Mouse (Mus musculus): Measurements from ENCODE around the gene Dtx4. TPM values are rescaled to one million over a fixed set of nuclear protein-coding genes. Genes with fewer than 3 reads are reported as not detected.
"Not testable (repeated sequence)": the region's sequence is repeated elsewhere in the genome, so short reads cannot be mapped to it uniquely, and the experiment has no call there.

The Dtx4 gene
- 23.5 and 50.1 TPM in 2 replicates for polyA plus RNA-seq (2012; rRNA removed)

DNA sequence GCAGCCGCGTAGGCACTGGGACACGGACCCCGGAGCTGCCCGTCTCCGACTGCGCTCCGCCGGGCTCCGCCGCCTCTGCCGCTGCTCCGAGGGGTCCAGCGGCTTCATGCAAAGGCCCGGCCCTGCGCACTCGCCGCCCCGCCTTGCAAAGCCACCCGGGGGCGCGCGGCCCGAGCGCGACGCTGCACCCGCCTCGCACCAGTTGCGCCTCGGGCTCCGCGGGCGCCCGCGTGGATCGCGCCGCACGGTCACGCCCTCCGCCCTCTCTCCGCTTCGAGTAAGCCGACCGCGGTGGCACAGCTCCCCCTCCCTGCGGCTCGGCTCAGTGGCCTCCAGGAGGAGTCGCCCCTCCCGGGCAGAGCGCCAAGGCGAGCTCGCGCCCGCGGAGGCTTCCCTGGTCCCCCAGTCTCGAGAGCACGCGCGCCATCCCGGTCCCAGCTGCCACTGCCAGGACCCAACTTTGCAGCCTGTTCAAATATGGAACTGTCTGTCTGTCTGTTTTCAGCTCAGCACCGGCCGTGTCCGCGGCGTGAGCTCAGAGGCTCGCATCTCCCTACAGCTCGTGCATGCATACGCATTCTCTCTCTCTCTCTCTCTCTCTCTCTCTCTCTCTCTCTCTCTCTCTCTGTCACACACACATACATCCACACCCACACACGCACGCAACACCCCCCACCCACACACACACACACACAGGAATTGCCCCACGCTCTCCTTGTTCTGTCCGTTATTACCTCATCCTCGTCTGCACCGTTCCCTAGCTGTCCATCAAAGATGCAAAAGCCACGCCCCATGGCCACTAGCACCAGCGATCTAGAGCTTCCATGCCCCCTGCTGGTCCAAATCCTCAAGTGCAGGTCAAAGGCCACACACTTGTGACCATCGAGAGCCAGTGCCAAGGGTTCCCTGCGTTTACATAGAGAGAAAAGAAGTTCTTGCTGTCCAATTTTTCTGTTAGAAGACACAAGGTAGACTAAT, at the start of gene Dtx4:
TSS of gene Dtx4 (minus strand) at position 85 of the 978 bp plus-strand sequence.
- DNase-seq (ENCODE audit: low read depth), result peak; percentile 96
- TF ChIP-seq POLR2A (IDR thresholded peaks at IDR 0.05; ENCODE audit: borderline replicate concordance, extremely low read depth, insufficient read depth, insufficient read length, poor library complexity, severe bottlenecking) (peak; percentile 30), CTCF (IDR thresholded peaks at IDR 0.05; ENCODE audit: borderline replicate concordance, extremely low read depth, insufficient read depth, insufficient read length) (peak; percentile 92)

DNA sequence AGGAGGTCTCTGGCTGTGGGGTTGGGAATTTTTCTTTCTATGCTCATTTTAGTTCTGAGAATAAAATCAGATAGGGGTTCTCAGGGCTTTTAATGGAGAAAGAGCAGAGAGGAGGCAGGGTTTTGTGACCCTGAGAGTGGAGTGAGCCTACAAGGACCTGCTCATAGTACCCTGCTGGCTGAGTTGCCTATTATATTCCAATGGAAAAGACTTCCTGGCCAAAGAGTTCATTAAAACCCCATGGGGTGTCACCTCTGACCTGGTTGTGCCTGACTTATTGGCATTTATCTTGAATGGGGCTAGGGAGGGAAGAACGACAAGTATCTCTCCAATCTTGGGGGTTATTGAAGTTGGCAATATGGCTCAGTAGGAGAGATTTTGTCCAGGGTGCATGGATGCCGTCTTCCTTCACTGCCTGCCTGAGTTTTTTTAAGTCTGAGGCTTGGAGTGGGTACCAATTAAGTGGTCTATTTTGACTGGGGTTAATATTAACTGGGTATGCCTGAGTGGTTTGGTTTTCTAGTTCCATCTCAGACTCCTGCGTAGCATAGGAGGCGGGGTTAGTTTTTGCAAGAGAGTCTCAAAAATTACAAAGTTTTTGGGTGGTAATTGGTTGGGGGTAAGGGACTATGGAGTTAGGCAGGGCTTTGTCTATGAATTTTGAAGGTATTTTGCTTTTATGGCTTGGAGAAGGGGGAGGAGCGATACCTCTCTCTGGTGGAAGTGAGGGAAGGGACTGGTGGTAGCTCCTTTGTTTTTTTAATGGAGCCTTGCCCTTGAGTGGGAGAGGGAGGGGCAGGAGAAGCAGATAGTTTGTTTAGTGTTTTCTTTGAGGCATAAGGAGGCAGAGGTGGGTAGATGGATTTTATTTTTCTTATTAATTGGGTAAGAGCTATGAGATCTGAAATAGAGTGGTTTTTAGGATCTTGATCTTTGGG, 49.0 kb upstream of the Dtx4 start:
- no peak for DNase-seq (ENCODE audit: low read depth)
- no peak for TF ChIP-seq POLR2A (IDR thresholded peaks at IDR 0.05; ENCODE audit: borderline replicate concordance, extremely low read depth, insufficient read depth, insufficient read length, poor library complexity, severe bottlenecking)
- TF ChIP-seq CTCF (IDR thresholded peaks at IDR 0.05; ENCODE audit: borderline replicate concordance, extremely low read depth, insufficient read depth, insufficient read length), result no peak

DNA sequence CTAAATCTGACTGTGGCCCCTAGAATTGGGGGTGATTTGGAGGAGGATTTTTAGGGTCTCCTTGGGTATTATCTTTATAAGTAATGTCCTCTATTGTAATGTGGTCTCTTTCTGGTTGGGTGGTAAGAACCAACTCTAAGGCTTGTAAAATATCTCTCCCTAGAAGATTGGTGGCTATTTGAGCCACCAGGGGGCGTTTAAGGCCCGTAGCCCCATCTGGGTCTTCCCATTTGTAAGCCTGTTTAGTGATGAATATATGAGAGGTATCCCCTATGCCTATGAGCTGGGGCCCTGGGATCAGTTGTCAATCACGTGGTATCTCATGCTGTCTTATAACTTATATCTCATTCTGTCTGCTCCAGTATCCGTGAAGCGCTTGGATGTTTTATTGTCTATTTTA, 47.9 kb upstream of the Dtx4 start:
- DNase-seq (ENCODE audit: low read depth), result peak; percentile 4
- TF ChIP-seq POLR2A (IDR thresholded peaks at IDR 0.05; ENCODE audit: borderline replicate concordance, extremely low read depth, insufficient read depth, insufficient read length, poor library complexity, severe bottlenecking) (no peak), CTCF (IDR thresholded peaks at IDR 0.05; ENCODE audit: borderline replicate concordance, extremely low read depth, insufficient read depth, insufficient read length) (peak; percentile 24; the same call in 1 of the 2 replicates)

DNA sequence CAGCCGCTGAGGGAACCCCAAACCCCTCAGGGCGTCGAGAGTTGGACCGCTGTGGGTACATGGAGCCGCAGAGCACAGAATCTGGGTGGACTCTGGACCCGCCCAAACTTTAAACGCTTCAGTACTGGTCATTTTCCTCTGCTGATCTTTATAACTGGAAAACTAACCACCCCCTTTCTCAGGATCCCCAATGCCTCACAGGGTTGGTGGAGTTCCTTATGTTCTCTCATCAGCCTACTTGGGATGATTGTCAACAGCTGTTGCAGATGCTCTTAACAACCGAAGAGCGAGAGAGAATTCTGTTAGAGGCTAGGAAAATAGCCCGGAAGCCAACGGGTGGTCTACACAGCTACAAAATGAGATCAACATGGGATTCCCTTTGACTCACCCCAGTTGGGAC, 44.2 kb upstream of the Dtx4 start, which contains the start of gene Fam111a:
TSS of gene Fam111a (plus strand) at position 301 of the 400 bp plus-strand sequence.
- not testable (repeated sequence) for DNase-seq (ENCODE audit: low read depth)

DNA sequence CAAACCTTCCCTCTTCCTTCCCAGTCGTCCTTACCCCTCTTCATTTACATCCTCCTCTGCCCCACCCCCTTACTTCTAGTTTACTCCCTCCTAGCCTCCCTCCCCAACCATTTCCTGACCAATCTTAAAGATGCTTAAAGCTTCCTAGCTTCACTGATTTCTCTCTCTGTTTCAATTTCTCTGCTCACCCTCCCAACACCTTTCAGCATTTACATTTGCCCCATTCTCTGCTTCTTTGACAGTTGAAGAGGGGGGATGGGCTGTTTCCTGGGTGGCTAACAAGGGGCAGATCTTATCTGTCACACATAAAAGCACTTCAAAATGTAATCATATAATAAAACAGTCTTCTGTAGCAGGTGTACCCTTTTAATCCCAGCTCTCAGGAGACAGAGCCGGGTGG, 40.4 kb upstream of the Dtx4 start:
- TF ChIP-seq CTCF (IDR thresholded peaks at IDR 0.05; ENCODE audit: borderline replicate concordance, extremely low read depth, insufficient read depth, insufficient read length), result no peak
- TF ChIP-seq POLR2A (IDR thresholded peaks at IDR 0.05; ENCODE audit: borderline replicate concordance, extremely low read depth, insufficient read depth, insufficient read length, poor library complexity, severe bottlenecking), result no peak
- DNase-seq (ENCODE audit: low read depth), result no peak

DNA sequence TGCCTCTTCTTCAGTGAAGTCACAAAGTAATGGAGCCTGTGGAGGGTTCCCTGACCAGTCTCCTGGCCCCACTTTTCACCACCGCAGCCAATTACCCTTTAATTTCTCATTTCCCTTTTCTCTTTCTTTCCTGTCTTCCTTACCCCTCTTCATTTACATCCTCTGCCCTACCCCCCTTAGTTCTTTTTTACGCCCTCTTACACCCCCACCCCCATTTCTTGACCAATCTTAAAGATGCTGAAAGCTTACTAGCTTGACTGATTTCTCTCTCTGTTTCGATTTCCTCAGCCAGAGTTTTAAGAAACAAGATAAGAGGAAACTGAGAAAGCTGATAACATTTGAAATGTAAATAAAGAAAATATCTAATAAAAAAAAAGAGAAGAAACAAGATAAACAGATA, 39.5 kb upstream of the Dtx4 start:
- DNase-seq (ENCODE audit: low read depth), result no peak
- TF ChIP-seq POLR2A (IDR thresholded peaks at IDR 0.05; ENCODE audit: borderline replicate concordance, extremely low read depth, insufficient read depth, insufficient read length, poor library complexity, severe bottlenecking), result no peak
- TF ChIP-seq CTCF (IDR thresholded peaks at IDR 0.05; ENCODE audit: borderline replicate concordance, extremely low read depth, insufficient read depth, insufficient read length), result no peak

DNA sequence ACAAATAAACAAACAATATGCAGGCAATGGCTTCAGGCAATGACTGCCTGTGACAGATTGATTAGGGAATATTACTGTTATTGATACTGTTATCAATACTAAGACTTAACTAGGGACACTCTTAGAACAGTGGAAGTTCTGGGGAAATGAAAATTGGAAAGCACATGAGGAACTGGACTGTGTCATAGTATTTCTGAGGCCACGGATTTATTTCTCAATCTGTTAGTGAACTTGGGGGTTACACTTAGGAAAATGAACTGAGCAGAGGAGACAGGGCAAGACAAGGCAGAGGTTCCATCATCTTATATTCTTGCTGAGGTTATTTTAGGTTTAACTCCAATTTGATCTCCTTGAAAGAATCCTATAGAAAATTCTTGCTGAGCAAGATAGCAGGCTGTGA, 38.7 kb upstream of the Dtx4 start:
- no peak for DNase-seq (ENCODE audit: low read depth)
- TF ChIP-seq POLR2A (IDR thresholded peaks at IDR 0.05; ENCODE audit: borderline replicate concordance, extremely low read depth, insufficient read depth, insufficient read length, poor library complexity, severe bottlenecking) (no peak), CTCF (IDR thresholded peaks at IDR 0.05; ENCODE audit: borderline replicate concordance, extremely low read depth, insufficient read depth, insufficient read length) (no peak)

DNA sequence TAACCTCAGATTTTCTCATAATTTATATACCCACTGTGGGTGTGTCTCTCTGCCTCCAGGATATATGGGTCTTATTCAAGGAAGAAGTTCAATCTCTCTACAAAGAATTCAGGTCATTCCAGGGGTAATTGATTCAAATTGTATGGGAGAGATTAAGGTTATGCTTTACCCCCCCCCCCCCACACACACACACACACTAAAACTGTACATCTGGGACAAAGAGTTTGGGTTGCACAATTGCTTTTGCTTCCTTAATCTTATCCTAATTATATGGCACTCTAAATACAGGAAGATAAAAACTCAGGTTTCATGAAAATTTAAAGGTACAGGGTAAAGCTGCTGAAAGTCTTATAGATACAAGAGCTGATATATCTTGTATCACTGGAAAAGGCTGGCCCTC, 35.9 kb upstream of the Dtx4 start:
- DNase-seq (ENCODE audit: low read depth), result no peak
- no peak for TF ChIP-seq CTCF (IDR thresholded peaks at IDR 0.05; ENCODE audit: borderline replicate concordance, extremely low read depth, insufficient read depth, insufficient read length)
- TF ChIP-seq POLR2A (IDR thresholded peaks at IDR 0.05; ENCODE audit: borderline replicate concordance, extremely low read depth, insufficient read depth, insufficient read length, poor library complexity, severe bottlenecking), result no peak

DNA sequence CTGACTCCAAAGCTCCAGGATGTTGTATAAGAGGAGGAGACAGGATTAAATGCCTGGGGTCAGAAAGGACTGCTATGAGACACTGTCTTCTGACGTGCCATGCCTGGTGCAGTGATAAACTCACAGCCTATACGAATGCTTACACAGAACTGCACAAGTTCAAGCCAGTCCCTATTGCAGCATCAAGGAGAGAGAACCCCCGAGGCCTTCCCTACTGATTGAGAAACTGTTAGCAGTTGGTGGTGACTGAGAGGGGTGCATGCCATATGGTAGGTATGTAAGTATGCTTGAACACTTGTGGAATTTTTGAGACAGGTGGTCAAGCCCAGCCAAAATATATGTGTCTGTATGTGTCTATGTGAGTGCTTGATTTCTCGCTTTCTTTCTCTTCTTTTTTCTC, 22.1 kb upstream of the Dtx4 start:
- no peak for DNase-seq (ENCODE audit: low read depth)
- TF ChIP-seq POLR2A (IDR thresholded peaks at IDR 0.05; ENCODE audit: borderline replicate concordance, extremely low read depth, insufficient read depth, insufficient read length, poor library complexity, severe bottlenecking) (no peak), CTCF (IDR thresholded peaks at IDR 0.05; ENCODE audit: borderline replicate concordance, extremely low read depth, insufficient read depth, insufficient read length) (no peak)

DNA sequence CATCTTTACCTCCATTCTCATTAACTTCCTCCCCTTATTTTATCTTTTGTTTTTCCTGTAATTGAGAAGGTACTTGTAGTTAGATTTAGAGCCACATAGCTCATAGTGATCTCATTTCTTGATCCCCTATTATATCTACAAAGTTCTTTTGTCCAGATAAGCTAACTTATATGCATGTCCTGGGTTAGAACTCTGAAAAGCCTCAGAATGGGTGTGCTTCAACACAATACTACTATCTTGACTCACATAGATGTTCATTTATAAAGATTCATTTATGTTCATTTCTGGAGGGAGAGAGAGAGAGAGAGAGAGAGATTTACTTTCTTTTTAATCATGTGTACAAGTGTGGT, 17.3 kb upstream of the Dtx4 start:
- DNase-seq (ENCODE audit: low read depth), result no peak

More for the DNA sequence above, 17.3 kb upstream of the Dtx4 start:
- TF ChIP-seq POLR2A (IDR thresholded peaks at IDR 0.05; ENCODE audit: borderline replicate concordance, extremely low read depth, insufficient read depth, insufficient read length, poor library complexity, severe bottlenecking), result no peak
- no peak for TF ChIP-seq CTCF (IDR thresholded peaks at IDR 0.05; ENCODE audit: borderline replicate concordance, extremely low read depth, insufficient read depth, insufficient read length)
